22 mouse cellular contexts compared by ENCODE assay signal in the genomic region with DNA sequence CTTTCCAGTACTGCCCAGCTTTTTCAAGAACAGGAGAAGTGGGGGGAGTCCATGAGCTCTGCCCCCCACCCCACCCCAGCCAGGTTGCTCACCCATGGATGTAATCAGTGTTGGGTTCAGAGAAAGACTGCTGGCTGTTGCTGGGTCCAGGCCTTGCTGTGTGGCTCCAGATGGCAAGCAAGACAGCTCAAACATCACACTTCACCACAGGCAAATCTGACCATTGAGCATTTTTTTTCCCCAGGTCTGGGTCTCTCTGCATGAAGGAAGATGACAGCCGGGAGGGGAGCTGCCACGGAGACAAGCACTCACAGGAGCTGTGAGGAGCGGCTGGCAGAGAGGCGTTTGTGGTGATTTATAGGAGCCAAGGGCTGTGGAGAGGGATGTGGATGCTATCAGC. TPM values are rescaled to one million over a fixed set of nuclear protein-coding genes. Genes with fewer than 3 reads are reported as not detected.
DNase-seq lines count a peak whose midpoint lies in the region; ATAC-seq lines count a peak whose summit lies in the region.
"Had no signal": no experiment of that assay in that cellular context is flagged by ENCODE, and none has a peak within 500 bp of the region (broad histone marks: within the 10 kb centered on the region; RNA-seq: fewer than 3 reads in every experiment).

No protein-coding gene starts in this region.

- ATAC-seq in neural tube, embryonic 11.5 days (ENCODE audit: insufficient read depth, low FRiP score, low TSS enrichment): no peak
- no peak for ATAC-seq in midbrain, embryonic 13.5 days
- no peak for ATAC-seq in neural tube, embryonic 15.5 days (ENCODE audit: low FRiP score)
- ATAC-seq in megakaryocyte-erythroid progenitor cell, adult 5-6 weeks (replicated peaks; ENCODE audit: low FRiP score, low TSS enrichment, poor library complexity, severe bottlenecking): no peak
- ATAC-seq: CD4-positive, CD25-positive, alpha-beta regulatory T cell, adult 4 months; forebrain, embryonic 13.5 days had no signal

- H3K27me3 ChIP-seq in neural tube, embryonic 11.5 days (ENCODE audit: control insufficient read depth, insufficient read depth, low read length): 0 out of 2 replicates have a peak, but pooled peaks cover 4% of the 10 kb centered on the region
- H3K27me3 ChIP-seq in midbrain, embryonic 13.5 days: peaks cover 4% of the 10 kb centered on the region; the same call in 1 of the 2 replicates
- H3K27me3 ChIP-seq in neural tube, embryonic 15.5 days (replicated peaks): no peaks in the 10 kb centered on the region

- peaks cover 63% of the 10 kb centered on the region for H3K4me1 ChIP-seq in neural tube, embryonic 11.5 days (ENCODE audit: control insufficient read depth, insufficient read depth, low read length)
- peaks cover 91% of the 10 kb centered on the region for H3K4me1 ChIP-seq in midbrain, embryonic 13.5 days (replicated peaks)
- peaks cover 75% of the 10 kb centered on the region for H3K4me1 ChIP-seq in neural tube, embryonic 15.5 days
- H3K4me1 ChIP-seq: liver, embryonic 15.5 days had no signal

- 12% methylated on average over 4 of the region's 4 CpGs for WGBS in neural tube, embryonic 11.5 days
- WGBS in midbrain, embryonic 13.5 days: 34% methylated on average over 4 of the region's 4 CpGs
- 18% methylated on average over 4 of the region's 4 CpGs for WGBS in neural tube, embryonic 15.5 days

- peak overlapping the region; percentile 24; the same call in 1 of the 2 replicates for H3K27ac ChIP-seq in neural tube, embryonic 11.5 days (ENCODE audit: low read depth, low read length)
- H3K27ac ChIP-seq in midbrain, embryonic 13.5 days: peak overlapping the region; percentile 6; the same call in 1 of the 2 replicates
- H3K27ac ChIP-seq in neural tube, embryonic 15.5 days (replicated peaks): peak overlapping the region; percentile 14; the same call in 1 of the 2 replicates
- H3K27ac ChIP-seq: embryonic facial prominence, embryonic 15.5 days; forebrain, embryonic 13.5 days; gastrocnemius, adult 2 months; heart, embryonic 15.5 days; liver, embryonic 15.5 days had no signal

- H3K4me3 ChIP-seq in neural tube, embryonic 11.5 days (ENCODE audit: low read depth, low read length): 0 out of 2 replicates have a peak overlapping the region, but pooled peaks have one; percentile 3
- peak overlapping the region; percentile 16 for H3K4me3 ChIP-seq in midbrain, embryonic 13.5 days (replicated peaks)
- H3K4me3 ChIP-seq in neural tube, embryonic 15.5 days (replicated peaks): 0 out of 2 replicates have a peak overlapping the region, but pooled peaks have one; percentile 4
- H3K4me3 ChIP-seq: embryonic facial prominence, embryonic 15.5 days; forebrain, embryonic 13.5 days; gastrocnemius, adult 2 months; heart, embryonic 15.5 days; liver, embryonic 15.5 days had no signal

- H3K4me2 ChIP-seq in neural tube, embryonic 11.5 days (ENCODE audit: low read depth): peak overlapping the region; percentile 28
- peak overlapping the region; percentile 70 for H3K4me2 ChIP-seq in midbrain, embryonic 13.5 days (replicated peaks)
- peak overlapping the region; percentile 38 for H3K4me2 ChIP-seq in neural tube, embryonic 15.5 days
- H3K4me2 ChIP-seq: embryonic facial prominence, embryonic 15.5 days; forebrain, embryonic 13.5 days; heart, embryonic 15.5 days; liver, embryonic 15.5 days had no signal

- peak; percentile 67 to 76 for DNase-seq in cerebellum, postnatal 10 days
- DNase-seq in cerebellum, adult 11-12 months: no peak
- peak; percentile 32 for DNase-seq in neural tube, embryonic 11.5 days (ENCODE audit: low spot score)
- no peak for DNase-seq in neural tube, embryonic 10.5 days (ENCODE audit: extremely low spot score, low spot score)
- DNase-seq in ovary, adult 18-20 months (ENCODE audit: low spot score): no peak
- DNase-seq: adrenal gland, adult 8-10 months; cerebellum, adult 9-10 months; gastrocnemius, adult 2 months; heart, adult 11 months; kidney, adult 18-20 months; kidney, postnatal 10 days; lung, postnatal 10 days; right cerebral cortex, postnatal 4 days had no signal

- no peaks in the 10 kb centered on the region for H3K36me3 ChIP-seq in neural tube, embryonic 11.5 days (ENCODE audit: control insufficient read depth, insufficient read depth, low read length)
- no peaks in the 10 kb centered on the region for H3K36me3 ChIP-seq in midbrain, embryonic 13.5 days
- H3K36me3 ChIP-seq in neural tube, embryonic 15.5 days: no peaks in the 10 kb centered on the region
- H3K36me3 ChIP-seq: embryonic facial prominence, embryonic 15.5 days; G1E; heart, embryonic 15.5 days; liver, embryonic 15.5 days had no signal

- no peaks in the 10 kb centered on the region for H3K9me3 ChIP-seq in neural tube, embryonic 11.5 days (ENCODE audit: control insufficient read depth, low read length)
- no peaks in the 10 kb centered on the region for H3K9me3 ChIP-seq in midbrain, embryonic 13.5 days
- no peaks in the 10 kb centered on the region for H3K9me3 ChIP-seq in neural tube, embryonic 15.5 days (replicated peaks)
- H3K9me3 ChIP-seq: embryonic facial prominence, embryonic 15.5 days; forebrain, embryonic 13.5 days; heart, embryonic 15.5 days; liver, embryonic 15.5 days had no signal

- no peak overlapping the region for H3K9ac ChIP-seq in neural tube, embryonic 11.5 days (ENCODE audit: low read length)
- peak overlapping the region; percentile 57 for H3K9ac ChIP-seq in midbrain, embryonic 13.5 days (replicated peaks)
- H3K9ac ChIP-seq in neural tube, embryonic 15.5 days (replicated peaks): 0 out of 2 replicates have a peak overlapping the region, but pooled peaks have one; percentile 15
- H3K9ac ChIP-seq: embryonic facial prominence, embryonic 15.5 days; forebrain, embryonic 13.5 days; heart, embryonic 15.5 days; liver, embryonic 15.5 days had no signal

RNA-seq across cellular contexts. Expression of gene Nav2, which starts 55.0 kb away (rescaled TPM):
- polyA plus RNA-seq in neural tube, embryonic 11.5 days (2014; fragmentation: Nextera tagmentation; extraction: Ambion mirVana): 15.9 and 19.2 TPM in 2 replicates
- 22.2 and 23.2 TPM in 2 replicates for polyA plus RNA-seq in midbrain, embryonic 13.5 days (2015; fragmentation: Nextera tagmentation; extraction: Ambion mirVana)
- 27.6 and 31.3 TPM in 2 replicates for polyA plus RNA-seq in neural tube, embryonic 15.5 days (2015; fragmentation: Nextera tagmentation; extraction: Ambion mirVana)
- 1.4 and 2.6 TPM in 2 replicates for total RNA-seq in megakaryocyte-erythroid progenitor cell, adult 5-6 weeks (2014; fragmentation: Nextera tagmentation)
- 1.4 and 1.5 TPM in 2 replicates for total RNA-seq in megakaryocyte-erythroid progenitor cell, adult 5-6 weeks (2017)
- polyA plus RNA-seq: G1E had no signal

Comparison
In these comparisons a context has a peak if more than half of its experiments do, and no peak if none do; other contexts are left out.
1. DNase-seq: peak in cerebellum, postnatal 10 days (2 of 2) and neural tube, embryonic 11.5 days (single experiment); none in cerebellum, adult 11-12 months (single experiment), neural tube, embryonic 10.5 days (single experiment) and ovary, adult 18-20 months (single experiment).
2. Peak in every context shown above with its lines, with median percentiles within 50 percentile points of each other: H3K27ac ChIP-seq, H3K4me2 ChIP-seq and H3K4me3 ChIP-seq.